Mouse (Mus musculus) forebrain, embryonic 14.5 days (tissue): ENCODE results near the gene Pet100. TPM values are rescaled to one million over a fixed set of nuclear protein-coding genes. Genes with fewer than 3 reads are reported as not detected.

Experiments used
- ATAC-seq: fragments of 200-750 bp; cut with Nextera tagmentation; 2 replicates; pipeline ENCODE4 v1.8.0; 2017; ENCODE audit warnings: mild to moderate bottlenecking, moderate library complexity
- DNase-seq: peaks from one replicate; pipeline ENCODE4 v3.0.0-alpha.2; 2015; ENCODE audit warnings: low spot score
- H3K27ac ChIP-seq: fragments of 300-500 bp; sonication (generic); 2 replicates; pipeline ENCODE4 v1.5.1; 2014; ENCODE audit warnings: low read depth, mild to moderate bottlenecking, control low read depth, low read length, moderate library complexity
- H3K27me3 ChIP-seq: fragments of 300-500 bp; sonication (generic); replicated peaks from 2 replicates; pipeline ENCODE4 v1.6.1; 2014; ENCODE audit warnings: low read length, control low read depth, mixed read lengths; ENCODE audit not compliant: control insufficient read depth, insufficient read depth
- H3K36me3 ChIP-seq: fragments of 300-500 bp; sonication (generic); 2 replicates; pipeline ENCODE4 v1.6.1; 2014; ENCODE audit warnings: low read length, control low read depth; ENCODE audit not compliant: control insufficient read depth, insufficient read depth
- H3K4me1 ChIP-seq: fragments of 300-500 bp; sonication (generic); 2 replicates; pipeline ENCODE4 v1.6.1; 2014; ENCODE audit warnings: antibody characterized with exemption, low read length, control low read depth; ENCODE audit not compliant: control insufficient read depth, insufficient read depth
- H3K4me2 ChIP-seq: fragments of 300-500 bp; sonication (generic); 2 replicates; pipeline ENCODE4 v1.6.1; 2014; ENCODE audit warnings: mild to moderate bottlenecking, control low read depth, low read length
- H3K4me3 ChIP-seq: fragments of 300-500 bp; sonication (generic); 2 replicates; pipeline ENCODE4 v1.5.1; 2014; ENCODE audit warnings: low read depth, low read length, control low read depth
- H3K9ac ChIP-seq: fragments of 300-500 bp; sonication (generic); 2 replicates; pipeline ENCODE4 v1.6.1; 2014; ENCODE audit warnings: mild to moderate bottlenecking, low read length, control low read depth, moderate library complexity
- H3K9me3 ChIP-seq: fragments of 300-500 bp; sonication (generic); replicated peaks from 2 replicates; pipeline ENCODE4 v1.6.1; 2016; ENCODE audit warnings: low read length, control low read depth, mixed read lengths; ENCODE audit not compliant: control insufficient read depth
- WGBS: fragments of 180-500 bp; shearing (Covaris S2); extraction: QIAGEN DNeasy Blood & Tissue Kit; methylation state at CpG from one replicate; pipeline ENCODE4 v1.1.7; 2014; 5-methylcytosine and 5-hydroxymethylcytosine counted together
- polyA plus RNA-seq: library from polyadenylated mRNA; unstranded; fragments of >200 nt; fragmentation: Nextera tagmentation; extraction: Ambion mirVana; gene quantifications from 2 replicates; pipeline ENCODE4 v1.2.1, GENCODE M21; 2014

Pet100 gene
- polyA plus RNA-seq, 1 experiment from 2014 or later = 99.8 TPM

GRCm38 (mm10) chr8:3607822-3608221 lies 13.5 kb upstream of the Pet100 start:
- no peak overlapping the region for H3K9ac ChIP-seq
- no peaks in the 10 kb centered on the region for H3K4me1 ChIP-seq
- no peak overlapping the region for H3K4me2 ChIP-seq
- no peak overlapping the region for H3K27ac ChIP-seq
- 87% methylated on average over 7 of the region's 7 CpGs for WGBS
- DNase-seq = no peak
- H3K36me3 ChIP-seq = peaks cover 92% of the 10 kb centered on the region
- H3K27me3 ChIP-seq = no peaks in the 10 kb centered on the region
- no peak overlapping the region for H3K4me3 ChIP-seq
- H3K9me3 ChIP-seq = no peaks in the 10 kb centered on the region
- ATAC-seq = no peak

GRCm38 (mm10) chr8:3609046-3609815 lies 12.1 kb upstream of the Pet100 start:
- no peaks in the 10 kb centered on the region for H3K4me1 ChIP-seq
- DNase-seq = no peak
- no peak overlapping the region for H3K27ac ChIP-seq
- H3K4me2 ChIP-seq = no peak overlapping the region
- no peaks in the 10 kb centered on the region for H3K9me3 ChIP-seq
- no peak overlapping the region for H3K9ac ChIP-seq
- H3K36me3 ChIP-seq = peaks cover 92% of the 10 kb centered on the region
- no peak overlapping the region for H3K4me3 ChIP-seq
- 88% methylated on average over 12 of the region's 12 CpGs for WGBS
- no peak for ATAC-seq
- no peaks in the 10 kb centered on the region for H3K27me3 ChIP-seq

GRCm38 (mm10) chr8:3609816-3610150 lies 11.6 kb upstream of the Pet100 start:
- no peaks in the 10 kb centered on the region for H3K9me3 ChIP-seq
- 85% methylated on average over 6 of the region's 6 CpGs for WGBS
- H3K4me2 ChIP-seq = no peak overlapping the region
- ATAC-seq = no peak
- no peak overlapping the region for H3K9ac ChIP-seq
- H3K27me3 ChIP-seq = no peaks in the 10 kb centered on the region
- DNase-seq = no peak
- H3K36me3 ChIP-seq = peaks cover 92% of the 10 kb centered on the region
- no peaks in the 10 kb centered on the region for H3K4me1 ChIP-seq
- no peak overlapping the region for H3K4me3 ChIP-seq
- H3K27ac ChIP-seq = no peak overlapping the region

GRCm38 (mm10) chr8:3622119-3622518 lies 771 bp downstream of the Pet100 start:
- Histone ChIP-seq H3K4me1 (peaks cover 9% of the 10 kb centered on the region; the same call in 1 of the 2 replicates), H3K4me2 (peak overlapping the region; percentile 71), H3K27ac (no peak overlapping the region), H3K27me3 (no peaks in the 10 kb centered on the region), H3K9ac (peak overlapping the region; percentile 76), H3K36me3 (peaks cover 17% of the 10 kb centered on the region), H3K9me3 (no peaks in the 10 kb centered on the region), H3K4me3 (peak overlapping the region; percentile 79; the same call in 1 of the 2 replicates)
- DNase-seq (no peak), ATAC-seq (no peak)
- WGBS = 67% methylated on average over 8 of the region's 8 CpGs

- 67% methylated on average over 1 of the region's 1 CpGs for WGBS
- H3K9me3 ChIP-seq = no peaks in the 10 kb centered on the region
- no peaks in the 10 kb centered on the region for H3K36me3 ChIP-seq
- ATAC-seq (no peak), DNase-seq (no peak)
- no peaks in the 10 kb centered on the region for H3K27me3 ChIP-seq
- H3K4me2 ChIP-seq = no peak within 1 kb of the TSS
- H3K27ac ChIP-seq = no peak within 1 kb of the TSS
- H3K4me3 ChIP-seq = no peak within 1 kb of the TSS
- H3K9ac ChIP-seq = no peak within 1 kb of the TSS
- peaks cover 5% of the 10 kb centered on the region; the same call in 1 of the 2 replicates for H3K4me1 ChIP-seq
Measured at GRCm38 (mm10) chr8:3625445-3625844, 4.1 kb downstream of the Pet100 start, which contains the start of gene Pcp2. Pcp2 (minus strand) TSS chr8:3625545.

- no peak overlapping the region for H3K4me3 ChIP-seq
- H3K36me3 ChIP-seq = no peaks in the 10 kb centered on the region
- peaks cover 6% of the 10 kb centered on the region; the same call in 1 of the 2 replicates for H3K4me1 ChIP-seq
- H3K27ac ChIP-seq = no peak overlapping the region
- no peaks in the 10 kb centered on the region for H3K27me3 ChIP-seq
- 61% methylated on average over 5 of the region's 5 CpGs for WGBS
- H3K4me2 ChIP-seq = no peak overlapping the region
- no peaks in the 10 kb centered on the region for H3K9me3 ChIP-seq
- ATAC-seq (no peak), DNase-seq (no peak)
- no peak overlapping the region for H3K9ac ChIP-seq
Measured at GRCm38 (mm10) chr8:3626971-3627370, 5.6 kb downstream of the Pet100 start.

GRCm38 (mm10) chr8:3628014-3628413 lies 6.7 kb downstream of the Pet100 start:
- DNase-seq (no peak), ATAC-seq (no peak)
- H3K36me3 ChIP-seq = no peaks in the 10 kb centered on the region
- peaks cover 3% of the 10 kb centered on the region; the same call in 1 of the 2 replicates for H3K4me1 ChIP-seq
- H3K9me3 ChIP-seq = no peaks in the 10 kb centered on the region
- WGBS = 32% methylated on average over 5 of the region's 5 CpGs
- H3K4me3 ChIP-seq = no peak overlapping the region
- H3K27ac ChIP-seq = no peak overlapping the region
- H3K27me3 ChIP-seq = no peaks in the 10 kb centered on the region
- H3K4me2 ChIP-seq = no peak overlapping the region
- no peak overlapping the region for H3K9ac ChIP-seq

- Histone ChIP-seq H3K4me3 (peak within 1 kb of the TSS; percentile 44), H3K27ac (no peak within 1 kb of the TSS), H3K27me3 (no peaks in the 10 kb centered on the region), H3K4me2 (peak within 1 kb of the TSS; percentile 68), H3K9ac (peak within 1 kb of the TSS; percentile 56), H3K4me1 (peaks cover 3% of the 10 kb centered on the region; the same call in 1 of the 2 replicates), H3K36me3 (0 out of 2 replicates have a peak, but pooled peaks cover 5% of the 10 kb centered on the region), H3K9me3 (no peaks in the 10 kb centered on the region)
- peak; percentile 75 for DNase-seq
- peak; percentile 89 for ATAC-seq
- 5% methylated on average over 47 of the region's 47 CpGs for WGBS
Measured at GRCm38 (mm10) chr8:3630647-3631477, 9.5 kb downstream of the Pet100 start, which contains the start of gene Stxbp2. Stxbp2 (plus strand) TSS chr8:3630955.
